Mouse (Mus musculus): ENCODE results near the gene Msto1.
"Not testable (repeated sequence)": the region's sequence is repeated elsewhere in the genome, so short reads cannot be mapped to it uniquely, and the experiment has no call there.

Gene Msto1

GRCm38 (mm10) chr3:88913511-88914383 is at the start of gene Msto1:
Gene Msto1, minus strand, starts transcription at chr3:88913999.
- DNase-seq (ENCODE audit: low read depth), result peak; percentile 74

- DNase-seq (ENCODE audit: low read depth), result not testable (repeated sequence)
Measured at GRCm38 (mm10) chr3:88963211-88963610, 49.4 kb upstream of the Msto1 start.

- no peak for DNase-seq (ENCODE audit: low read depth)
Measured at GRCm38 (mm10) chr3:88953736-88954135, 39.9 kb upstream of the Msto1 start.

DNA sequence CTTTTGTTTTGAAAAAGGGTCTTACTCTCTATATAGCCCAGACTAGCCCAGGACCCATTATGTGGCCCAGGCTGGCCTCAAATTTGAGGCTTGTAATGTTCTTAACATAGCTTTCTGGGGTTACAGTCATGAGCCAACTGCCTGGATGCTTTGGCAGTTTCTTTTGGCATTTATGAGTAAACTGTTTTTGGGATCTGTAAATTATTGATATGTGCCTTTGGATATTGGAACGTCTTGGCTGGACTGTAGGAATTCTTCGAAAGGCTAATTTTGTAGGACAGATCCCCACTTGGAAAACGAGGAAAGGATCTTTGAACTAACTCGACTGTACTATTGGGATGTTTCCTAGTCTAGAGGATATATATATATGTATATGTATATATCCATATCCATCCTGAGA is 39.4 kb upstream of the Msto1 start:
- DNase-seq (ENCODE audit: low read depth), result no peak

DNA sequence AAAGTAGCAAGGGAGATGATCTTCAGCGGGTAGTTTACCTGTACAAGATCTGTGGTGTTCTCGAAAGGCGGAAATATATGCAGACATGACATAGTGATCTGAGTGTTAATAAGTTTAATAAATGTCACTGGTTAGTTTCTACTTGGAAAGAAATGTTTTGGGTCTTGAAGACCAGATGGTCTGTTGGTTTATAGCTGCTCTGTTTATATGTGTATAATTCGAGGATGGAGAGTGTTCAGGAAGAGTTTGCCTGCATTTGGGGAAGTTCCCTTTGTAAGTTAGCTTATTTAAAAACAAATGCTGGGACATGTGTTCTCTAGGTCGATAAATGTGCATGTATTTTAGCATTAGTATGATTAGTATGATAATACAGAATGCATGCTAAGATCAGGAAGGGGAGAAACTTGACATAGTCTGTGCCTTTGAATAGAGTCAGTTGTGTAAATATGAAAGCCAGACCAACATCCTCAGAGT is 37.6 kb upstream of the Msto1 start:
- DNase-seq (ENCODE audit: low read depth), result no peak

DNA sequence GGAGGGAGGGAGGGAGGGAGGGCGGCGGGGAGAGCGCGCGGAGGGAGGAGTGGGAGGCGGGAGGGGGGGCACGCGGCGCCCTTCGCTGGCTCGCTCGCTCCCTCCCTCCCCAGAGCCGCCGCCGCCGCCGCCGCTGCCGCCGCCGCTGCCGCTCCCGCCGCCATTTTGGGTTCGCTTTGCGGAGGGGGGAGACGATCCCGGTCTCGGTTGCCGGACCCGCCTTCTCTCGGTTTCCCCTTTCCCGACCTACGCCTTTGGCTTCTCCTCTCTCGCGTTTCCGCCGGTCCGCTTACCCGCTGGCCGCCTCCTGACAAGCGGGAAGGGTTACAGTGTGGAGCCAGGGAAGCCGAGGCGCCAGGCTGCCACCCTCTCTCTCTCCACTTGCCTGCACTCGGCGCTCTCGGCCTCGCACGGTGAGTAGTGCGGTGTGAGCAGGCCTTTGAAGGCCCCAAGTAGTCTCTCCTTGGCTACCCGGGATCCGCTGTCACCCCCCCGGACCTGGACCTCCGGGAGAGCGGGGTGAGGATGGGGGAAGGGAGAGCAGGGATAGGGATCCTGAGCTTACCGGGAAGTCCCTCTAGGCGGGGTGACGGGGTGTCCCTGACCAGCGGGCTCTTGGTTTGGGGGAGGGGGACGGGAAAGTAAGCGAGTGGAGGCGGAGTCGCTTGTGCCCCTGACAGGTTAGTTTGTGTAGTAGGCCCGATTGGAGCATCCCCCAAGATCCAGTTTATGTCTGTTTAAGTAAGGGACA is 37.0 kb upstream of the Msto1 start, which contains the start of the genes Ash1l and Dap3:
Ash1l (plus strand) TSS at position 47 of the 751 bp plus-strand sequence.
Dap3 (minus strand) TSS at position 606 of the 751 bp plus-strand sequence.
- peak; percentile 51 for DNase-seq (ENCODE audit: low read depth)

DNA sequence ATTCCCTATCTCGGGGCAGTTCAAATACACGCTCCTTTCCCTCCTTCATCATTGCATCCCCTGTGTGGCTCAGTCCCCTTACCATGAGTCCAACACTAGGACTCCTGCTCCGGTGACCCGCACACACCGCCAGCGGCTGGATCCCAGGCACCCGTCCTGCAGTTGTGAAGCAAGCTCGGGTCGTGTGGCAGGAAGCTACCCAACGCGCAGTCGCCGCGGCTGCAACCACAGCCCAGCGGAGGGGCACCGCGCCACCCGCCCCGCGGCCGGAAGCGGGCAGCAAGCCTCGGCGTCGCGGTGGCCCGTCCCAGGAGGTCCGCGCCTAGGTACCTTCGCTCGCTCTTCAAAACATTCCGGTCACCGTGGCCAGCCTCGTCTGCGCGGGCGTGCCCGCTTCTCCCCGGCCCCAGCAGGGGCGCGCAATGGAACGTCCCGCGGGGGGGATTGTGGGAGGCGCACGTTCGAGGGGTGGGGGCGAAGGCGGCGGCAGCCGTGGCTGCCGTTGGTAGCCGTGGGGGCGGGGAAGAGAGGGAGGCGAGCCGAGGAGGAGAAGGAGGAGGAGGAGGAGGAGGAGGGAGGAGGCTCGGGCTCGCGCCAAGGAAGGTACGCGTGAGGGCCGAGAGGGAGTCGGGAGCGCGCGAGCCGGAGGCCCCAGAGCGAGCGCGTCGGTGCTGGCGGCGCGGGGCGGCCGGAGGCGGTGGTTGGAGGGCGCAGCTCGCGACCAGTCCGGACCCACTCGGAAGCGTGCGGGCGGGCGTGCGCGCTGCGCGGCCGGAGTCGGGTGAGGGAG is 36.2 kb upstream of the Msto1 start:
- peak; percentile 57 for DNase-seq (ENCODE audit: low read depth)

DNA sequence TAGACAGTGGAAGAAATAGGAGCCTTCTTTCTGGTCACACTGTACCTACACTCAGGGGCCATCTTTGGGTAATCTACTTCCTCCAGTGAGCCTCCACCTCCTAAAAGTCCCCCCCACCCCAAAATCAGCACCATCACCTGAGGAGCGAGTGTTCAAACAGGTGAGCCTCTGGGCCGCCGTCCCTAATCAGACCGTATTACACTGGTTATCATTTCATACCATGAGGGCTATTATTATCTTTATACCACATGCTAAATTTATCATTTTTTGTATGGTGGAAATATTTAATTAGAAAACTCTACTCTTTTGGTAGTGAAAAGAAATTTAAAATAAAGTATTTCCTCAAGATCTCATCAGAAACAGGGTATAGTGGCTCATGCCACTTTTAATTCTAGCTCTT is 30.3 kb upstream of the Msto1 start:
- no peak for DNase-seq (ENCODE audit: low read depth)

DNA sequence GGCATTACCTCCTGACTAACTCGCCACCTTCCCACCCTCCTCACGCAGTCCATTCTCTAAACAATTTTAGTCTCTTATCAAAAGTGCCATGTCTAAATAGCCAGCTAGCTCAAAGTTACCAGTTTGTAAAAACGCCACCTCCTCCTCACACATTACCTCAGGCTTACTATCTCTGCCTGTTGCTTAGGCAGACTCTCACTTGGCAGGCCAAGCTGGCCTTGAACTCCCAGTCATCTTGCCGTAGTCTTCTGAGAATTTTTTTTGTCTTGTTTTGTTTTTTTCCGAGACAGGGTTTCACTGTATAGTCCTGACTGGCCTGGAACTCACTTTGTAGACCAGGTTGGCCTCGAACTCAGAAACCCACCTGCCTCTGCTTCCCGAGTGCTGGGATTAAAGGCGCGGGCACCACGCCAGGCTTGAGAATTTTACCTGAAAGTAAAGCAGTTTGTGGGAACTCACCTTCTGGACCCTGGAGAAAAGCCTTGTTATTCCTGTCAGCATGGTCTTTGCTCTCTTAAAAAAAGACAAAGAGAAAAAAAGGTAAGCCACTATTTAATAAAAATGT is 28.6 kb upstream of the Msto1 start:
- DNase-seq (ENCODE audit: low read depth), result no peak

DNA sequence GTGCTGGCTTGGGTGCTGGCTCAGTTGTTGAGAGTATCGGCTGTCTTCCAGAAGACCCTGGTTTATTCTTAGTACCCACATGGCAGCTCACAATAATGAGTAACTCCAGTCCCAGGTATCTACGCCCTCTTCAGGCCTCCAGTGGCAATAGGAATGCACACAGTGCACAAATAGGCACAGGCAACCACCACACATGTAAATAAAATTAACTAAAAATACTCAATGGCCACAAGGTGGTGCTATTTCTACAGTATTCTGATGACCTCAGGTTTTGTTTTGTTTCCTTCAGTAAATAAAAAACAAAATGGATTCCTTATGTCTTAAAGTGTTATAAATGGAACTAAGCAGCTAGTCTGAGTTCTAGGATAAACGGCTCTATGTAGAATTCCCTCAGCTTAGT is 25.9 kb upstream of the Msto1 start:
- no peak for DNase-seq (ENCODE audit: low read depth)

DNA sequence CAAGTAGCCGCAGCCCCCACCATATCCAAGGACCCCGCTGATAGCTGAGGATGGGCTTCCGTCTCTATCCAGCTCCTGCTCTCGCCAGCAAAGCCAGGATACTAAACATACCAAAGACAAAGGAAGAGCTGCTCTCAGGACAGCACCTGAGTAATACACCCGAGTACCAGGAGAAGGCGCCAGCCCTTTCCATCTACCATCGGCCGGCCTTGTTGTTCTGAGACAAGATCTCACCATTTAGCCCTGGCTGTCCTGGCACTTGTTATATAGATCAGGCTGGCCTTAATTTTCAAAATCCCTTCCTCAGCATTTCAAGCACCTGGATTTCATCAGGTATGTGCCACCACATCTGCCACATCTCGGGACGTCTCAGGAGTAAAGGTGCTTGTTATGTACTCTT is 25.3 kb upstream of the Msto1 start:
- DNase-seq (ENCODE audit: low read depth), result no peak

DNA sequence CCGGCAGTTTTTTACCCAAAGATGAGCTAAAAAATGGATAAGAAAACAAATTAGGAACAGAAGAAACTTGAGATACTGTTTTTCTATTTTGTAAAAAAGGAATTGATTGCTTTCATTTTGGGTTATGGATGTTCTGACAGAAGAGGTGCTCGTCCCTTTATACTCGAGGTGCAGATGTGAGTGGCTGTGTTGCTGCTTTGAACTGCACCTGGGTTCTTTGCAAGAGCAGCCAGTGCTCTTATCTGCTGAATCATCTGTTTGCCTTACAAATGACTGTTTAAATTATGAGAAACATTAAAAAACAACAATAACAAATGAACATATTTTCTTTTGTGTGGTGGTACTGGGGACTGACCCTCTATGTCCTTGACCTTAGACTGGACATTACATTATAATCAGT is 15.7 kb upstream of the Msto1 start:
- no peak for DNase-seq (ENCODE audit: low read depth)

GRCm38 (mm10) chr3:88925651-88926050 is 11.9 kb upstream of the Msto1 start:
- DNase-seq (ENCODE audit: low read depth), result no peak

DNA sequence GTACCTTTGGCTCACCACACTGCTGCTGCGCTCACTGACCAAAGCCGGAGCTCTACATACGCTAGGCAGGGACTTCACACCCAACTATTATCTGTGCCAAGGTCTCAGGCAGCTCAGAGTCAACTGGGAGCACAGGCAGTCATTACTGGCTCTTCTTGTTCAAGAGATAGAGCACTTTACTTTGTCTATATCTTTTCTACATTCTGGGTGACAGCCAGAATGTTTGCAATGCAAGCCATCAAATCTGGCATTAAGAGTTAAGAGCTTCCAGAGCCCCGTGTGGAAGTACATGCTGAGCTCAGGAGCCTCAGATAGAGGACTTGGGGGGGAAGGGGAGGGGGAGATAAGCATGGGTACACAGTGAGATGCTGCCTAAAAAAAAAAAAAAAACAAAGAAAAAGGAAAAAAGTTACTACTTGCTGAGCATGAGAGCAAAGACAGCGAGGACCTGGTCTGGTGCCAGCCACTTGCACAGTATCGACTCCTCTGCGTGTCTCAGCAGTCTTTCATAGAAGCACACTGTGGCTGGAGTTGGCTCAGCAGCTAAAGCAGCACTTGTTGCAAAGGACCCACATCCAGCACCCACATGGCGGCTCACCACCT is 10.3 kb upstream of the Msto1 start:
- DNase-seq (ENCODE audit: low read depth), result no peak

DNA sequence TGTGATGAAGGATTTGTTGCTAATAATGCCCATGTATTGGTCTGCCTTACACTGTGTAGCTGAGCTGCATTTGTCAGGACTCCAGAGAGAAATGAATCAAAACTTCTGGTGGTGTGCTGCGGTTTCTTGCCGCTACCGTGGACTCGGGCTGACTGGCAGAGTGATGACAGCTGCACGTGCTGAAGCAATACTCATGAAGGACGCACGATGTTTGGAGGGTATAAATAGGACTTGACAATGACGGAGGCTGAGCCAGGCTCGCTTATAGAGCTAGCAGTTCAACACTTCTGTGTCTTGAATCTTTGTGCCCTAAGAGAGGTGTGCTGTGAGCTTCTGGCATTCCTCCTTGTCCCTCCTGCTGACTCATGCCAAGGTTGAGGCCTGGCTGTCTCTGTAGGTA is 7.6 kb upstream of the Msto1 start:
- no peak for DNase-seq (ENCODE audit: low read depth)

DNA sequence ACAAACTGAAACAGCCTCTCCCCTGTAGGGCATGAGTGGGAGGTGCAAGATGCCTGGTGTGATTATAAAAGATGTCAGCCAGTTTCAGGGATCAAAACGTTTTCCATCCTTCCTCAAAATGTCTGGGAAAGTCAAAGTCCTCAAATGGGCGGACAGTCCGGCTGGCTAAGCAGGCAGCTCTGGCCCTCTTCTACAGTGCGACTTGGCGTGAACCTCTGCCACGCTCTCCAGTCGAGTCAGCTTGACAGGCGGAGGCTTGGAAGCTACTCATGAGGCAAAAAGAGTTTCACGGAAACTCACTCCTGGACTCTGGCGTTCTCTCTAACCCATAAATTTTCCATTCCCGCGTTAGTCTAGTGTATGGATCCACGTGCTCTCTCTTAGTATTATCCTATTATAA is 5.2 kb upstream of the Msto1 start:
- DNase-seq (ENCODE audit: low read depth), result no peak

DNA sequence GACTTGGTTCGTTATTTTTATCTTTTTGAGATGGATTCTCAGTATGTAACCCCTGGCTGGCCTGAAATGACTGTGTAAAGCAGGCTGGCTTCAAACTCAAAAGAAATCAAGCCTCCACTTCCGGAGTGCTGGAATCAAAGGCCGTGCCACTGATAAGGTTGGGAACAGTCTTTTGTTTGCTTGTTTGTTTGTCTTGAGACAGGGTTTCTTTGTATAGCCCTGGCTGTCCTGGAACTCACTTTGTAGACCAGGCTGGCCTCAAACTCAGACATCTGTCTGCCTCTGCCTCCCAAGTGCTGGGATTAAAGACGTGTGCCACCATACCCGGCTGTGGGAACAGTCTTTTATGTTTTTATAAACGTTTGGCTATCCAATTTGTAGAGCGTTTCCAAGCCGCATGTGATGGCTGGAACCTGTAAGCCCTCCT is 598 bp upstream of the Msto1 start:
- DNase-seq (ENCODE audit: low read depth), result no peak

DNA sequence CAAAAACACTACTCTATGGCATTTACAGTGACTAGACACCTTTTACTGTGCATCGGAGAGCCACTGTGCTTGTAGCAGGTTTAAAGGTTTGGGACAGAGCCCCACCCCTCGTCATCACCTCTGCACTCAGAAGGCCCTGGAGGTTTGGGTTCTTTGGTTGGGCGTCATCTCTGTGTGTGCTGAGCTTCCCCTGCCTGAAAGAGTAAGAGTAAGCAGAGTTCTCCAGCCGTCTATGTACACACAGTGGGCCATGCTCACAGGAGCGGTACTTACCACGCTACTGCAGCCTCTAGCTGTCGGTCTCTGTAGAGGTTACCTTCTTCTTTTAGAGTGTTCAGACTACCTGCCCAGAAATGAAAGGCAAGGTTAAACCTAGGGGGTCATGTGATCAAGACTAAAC is 1.2 kb downstream of the Msto1 start:
- no peak for DNase-seq (ENCODE audit: low read depth)

- DNase-seq (ENCODE audit: low read depth), result no peak
Measured at GRCm38 (mm10) chr3:88906393-88907159, 7.2 kb downstream of the Msto1 start.

GRCm38 (mm10) chr3:88905741-88906140 is 8.1 kb downstream of the Msto1 start:
- DNase-seq (ENCODE audit: low read depth), result no peak

GRCm38 (mm10) chr3:88905209-88905608 is 8.6 kb downstream of the Msto1 start:
- DNase-seq (ENCODE audit: low read depth), result no peak

All from fibroblast of lung, adult 2 months (primary cell).